Mouse (Mus musculus): ENCODE measurements around the gene Abcb9. TPM values are rescaled to one million over a fixed set of nuclear protein-coding genes. Genes with fewer than 3 reads are reported as not detected.
A peak's percentile ranks its signal among the peaks of the same experiment; 100 is the strongest.

The Abcb9 gene
- polyA plus RNA-seq, 1 experiment, result 30.2 TPM

GRCm38 (mm10) chr5:124035406-124035805 is 60.2 kb downstream of the Abcb9 start:
- no peak for DNase-seq (ENCODE audit: extremely low spot score in 1 of 2, low spot score in 1 of 2)

- DNase-seq (ENCODE audit: extremely low spot score in 1 of 2, low spot score in 1 of 2), result no peak
Observed at GRCm38 (mm10) chr5:124034471-124034870, 61.1 kb downstream of the Abcb9 start.

GRCm38 (mm10) chr5:124032001-124032508 is 63.5 kb downstream of the Abcb9 start, which contains the start of gene Vps37b:
Vps37b (minus strand) TSS chr5:124032270.
- DNase-seq (ENCODE audit: extremely low spot score in 1 of 2, low spot score in 1 of 2), result peak; percentile 72 to 94

GRCm38 (mm10) chr5:124031068-124031955 is 64.3 kb downstream of the Abcb9 start:
- no peak for DNase-seq (ENCODE audit: extremely low spot score in 1 of 2, low spot score in 1 of 2)

- no peak for DNase-seq (ENCODE audit: extremely low spot score in 1 of 2, low spot score in 1 of 2)
Observed at GRCm38 (mm10) chr5:124030386-124031067, 65.1 kb downstream of the Abcb9 start.

- DNase-seq (ENCODE audit: extremely low spot score in 1 of 2, low spot score in 1 of 2), result no peak
Observed at GRCm38 (mm10) chr5:124029220-124030035, 66.2 kb downstream of the Abcb9 start.

- no peak for DNase-seq (ENCODE audit: extremely low spot score in 1 of 2, low spot score in 1 of 2)
Observed at GRCm38 (mm10) chr5:124028680-124029079, 66.9 kb downstream of the Abcb9 start.

- no peak for DNase-seq (ENCODE audit: extremely low spot score in 1 of 2, low spot score in 1 of 2)
Observed at GRCm38 (mm10) chr5:124027702-124028470, 67.7 kb downstream of the Abcb9 start.

- no peak for DNase-seq (ENCODE audit: extremely low spot score in 1 of 2, low spot score in 1 of 2)
Observed at GRCm38 (mm10) chr5:124026568-124026967, 69.0 kb downstream of the Abcb9 start.

GRCm38 (mm10) chr5:124025587-124026441 is 69.8 kb downstream of the Abcb9 start:
- no peak for DNase-seq (ENCODE audit: extremely low spot score in 1 of 2, low spot score in 1 of 2)

- DNase-seq (ENCODE audit: extremely low spot score in 1 of 2, low spot score in 1 of 2), result no peak
Observed at GRCm38 (mm10) chr5:124025146-124025545, 70.5 kb downstream of the Abcb9 start.

GRCm38 (mm10) chr5:124024677-124025076 is 70.9 kb downstream of the Abcb9 start:
- no peak for DNase-seq (ENCODE audit: extremely low spot score in 1 of 2, low spot score in 1 of 2)

GRCm38 (mm10) chr5:124022365-124022764 is 73.2 kb downstream of the Abcb9 start:
- DNase-seq (ENCODE audit: extremely low spot score in 1 of 2, low spot score in 1 of 2), result no peak

GRCm38 (mm10) chr5:124021701-124022100 is 73.9 kb downstream of the Abcb9 start:
- no peak for DNase-seq (ENCODE audit: extremely low spot score in 1 of 2, low spot score in 1 of 2)

GRCm38 (mm10) chr5:124021148-124021547 is 74.5 kb downstream of the Abcb9 start:
- DNase-seq (ENCODE audit: extremely low spot score in 1 of 2, low spot score in 1 of 2), result no peak

- DNase-seq (ENCODE audit: extremely low spot score in 1 of 2, low spot score in 1 of 2), result peak; percentile 94
Observed at GRCm38 (mm10) chr5:124019348-124020216, 76.0 kb downstream of the Abcb9 start.

- DNase-seq (ENCODE audit: extremely low spot score in 1 of 2, low spot score in 1 of 2), result no peak
Observed at GRCm38 (mm10) chr5:124018651-124019050, 76.9 kb downstream of the Abcb9 start.

GRCm38 (mm10) chr5:124017941-124018340 is 77.7 kb downstream of the Abcb9 start:
- DNase-seq (ENCODE audit: extremely low spot score in 1 of 2, low spot score in 1 of 2), result no peak
